Mouse (Mus musculus) embryonic fibroblast, embryonic 13.5 days (primary cell): ENCODE data around the gene Mfsd14b.

ENCODE experiments used
- CTCF ChIP-seq: IDR thresholded peaks from 2 replicates; pipeline ENCODE4 v1.5.1; 2011; ENCODE audit warnings: mild to moderate bottlenecking, control low read depth, low read length, moderate library complexity, borderline replicate concordance; ENCODE audit not compliant: insufficient read depth
- POLR2A ChIP-seq: IDR thresholded peaks from 2 replicates; pipeline ENCODE4 v1.6.1; 2011; ENCODE audit warnings: low read depth, mild to moderate bottlenecking, control low read depth, low read length, moderate library complexity

- TF ChIP-seq POLR2A, result no peak
- TF ChIP-seq CTCF, result no peak
Measured at GRCm38 (mm10) chr13:65122111-65122510, 9.3 kb upstream of the Mfsd14b start.
